Mouse (Mus musculus) embryonic fibroblast, embryonic 13.5 days (primary cell): ENCODE measurements at regions not wholly inside any gene's neighbourhood (a gene's known extent, or its start where the extent isn't known, plus 50 kb on each side); places are given as distances from the start of the nearest gene placed in this dataset.
"Not testable (repeated sequence)": the region's sequence is repeated elsewhere in the genome, so short reads cannot be mapped to it uniquely, and the experiment has no call there.

Experiments
- H3K27ac ChIP-seq: 2 replicates; pipeline ENCODE4 v1.5.1; 2012; ENCODE audit warnings: low read length, control low read depth, inconsistent platforms; ENCODE audit not compliant: insufficient read depth
- H3K4me1 ChIP-seq: 2 replicates; pipeline ENCODE4 v1.6.1; 2011; ENCODE audit warnings: low read length; ENCODE audit not compliant: control insufficient read depth, insufficient read depth
- H3K4me3 ChIP-seq: 2 replicates; pipeline ENCODE4 v1.5.1; 2011; ENCODE audit warnings: mild to moderate bottlenecking, control low read depth, low read length; ENCODE audit not compliant: insufficient read depth
- CTCF ChIP-seq: IDR thresholded peaks from 2 replicates; pipeline ENCODE4 v1.5.1; 2011; ENCODE audit warnings: mild to moderate bottlenecking, control low read depth, low read length, moderate library complexity, borderline replicate concordance; ENCODE audit not compliant: insufficient read depth
- POLR2A ChIP-seq: IDR thresholded peaks from 2 replicates; pipeline ENCODE4 v1.6.1; 2011; ENCODE audit warnings: low read depth, mild to moderate bottlenecking, control low read depth, low read length, moderate library complexity

GRCm38 (mm10) chr17:4612136-4612535, 382.0 kb upstream of the Arid1b start:
- H3K27ac ChIP-seq: no peak overlapping the region; the same call in 1 of the 2 replicates
- no peaks in the 10 kb centered on the region for H3K4me1 ChIP-seq
- TF ChIP-seq POLR2A (no peak), CTCF (no peak)
- H3K4me3 ChIP-seq: no peak overlapping the region

- no peak overlapping the region for H3K4me3 ChIP-seq
- H3K4me1 ChIP-seq: no peaks in the 10 kb centered on the region
- TF ChIP-seq CTCF (no peak), POLR2A (no peak)
- no peak overlapping the region for H3K27ac ChIP-seq
Observed at GRCm38 (mm10) chr17:4612741-4613140, 381.4 kb upstream of the Arid1b start.

- Histone ChIP-seq H3K4me3 (no peak overlapping the region), H3K27ac (no peak overlapping the region), H3K4me1 (no peaks in the 10 kb centered on the region)
- no peak for TF ChIP-seq POLR2A
- TF ChIP-seq CTCF: no peak
Observed at GRCm38 (mm10) chr17:4620361-4620760, 373.8 kb upstream of the Arid1b start.

GRCm38 (mm10) chr17:4626126-4626525, 368.0 kb upstream of the Arid1b start:
- not testable (repeated sequence) for H3K27ac ChIP-seq, H3K4me3 ChIP-seq, H3K4me1 ChIP-seq

GRCm38 (mm10) chr17:4627542-4627941, 366.6 kb upstream of the Arid1b start:
- TF ChIP-seq CTCF: no peak
- no peak for TF ChIP-seq POLR2A
- Histone ChIP-seq H3K4me1 (peaks cover 3% of the 10 kb centered on the region), H3K27ac (peak overlapping the region; percentile 10), H3K4me3 (no peak overlapping the region)

- Histone ChIP-seq H3K4me3 (no peak overlapping the region), H3K4me1 (peaks cover 3% of the 10 kb centered on the region), H3K27ac (no peak overlapping the region)
- TF ChIP-seq POLR2A (no peak), CTCF (no peak)
Observed at GRCm38 (mm10) chr17:4631122-4631521, 363.0 kb upstream of the Arid1b start.

- TF ChIP-seq CTCF: no peak
- no peak for TF ChIP-seq POLR2A
- Histone ChIP-seq H3K27ac (no peak overlapping the region), H3K4me1 (peaks cover 3% of the 10 kb centered on the region), H3K4me3 (no peak overlapping the region)
Observed at GRCm38 (mm10) chr17:4632506-4632905, 361.6 kb upstream of the Arid1b start.

GRCm38 (mm10) chr17:4633771-4634170, 360.4 kb upstream of the Arid1b start:
- no peak for TF ChIP-seq POLR2A
- TF ChIP-seq CTCF: no peak
- H3K27ac ChIP-seq: no peak overlapping the region

GRCm38 (mm10) chr17:4636796-4637353, 357.3 kb upstream of the Arid1b start:
- H3K4me3 ChIP-seq: no peak overlapping the region
- no peaks in the 10 kb centered on the region for H3K4me1 ChIP-seq
- TF ChIP-seq POLR2A (no peak), CTCF (no peak)
- H3K27ac ChIP-seq: no peak overlapping the region

More at GRCm38 (mm10) chr17:4633771-4634170, 360.4 kb upstream of the Arid1b start:
- H3K4me1 ChIP-seq: no peaks in the 10 kb centered on the region
- no peak overlapping the region for H3K4me3 ChIP-seq

- Histone ChIP-seq H3K27ac (no peak overlapping the region), H3K4me1 (no peaks in the 10 kb centered on the region), H3K4me3 (no peak overlapping the region)
- TF ChIP-seq CTCF: no peak
- no peak for TF ChIP-seq POLR2A
Observed at GRCm38 (mm10) chr17:4639531-4639930, 354.6 kb upstream of the Arid1b start.

- TF ChIP-seq POLR2A: no peak
- no peak for TF ChIP-seq CTCF
- Histone ChIP-seq H3K4me3 (no peak overlapping the region), H3K27ac (no peak overlapping the region; the same call in 1 of the 2 replicates), H3K4me1 (no peaks in the 10 kb centered on the region)
Observed at GRCm38 (mm10) chr17:4640555-4640954, 353.6 kb upstream of the Arid1b start.
